Mouse (Mus musculus): Measurements from ENCODE around the gene Gm867.
A peak's percentile ranks its signal among the peaks of the same experiment; 100 is the strongest.

Gm867 gene

DNA sequence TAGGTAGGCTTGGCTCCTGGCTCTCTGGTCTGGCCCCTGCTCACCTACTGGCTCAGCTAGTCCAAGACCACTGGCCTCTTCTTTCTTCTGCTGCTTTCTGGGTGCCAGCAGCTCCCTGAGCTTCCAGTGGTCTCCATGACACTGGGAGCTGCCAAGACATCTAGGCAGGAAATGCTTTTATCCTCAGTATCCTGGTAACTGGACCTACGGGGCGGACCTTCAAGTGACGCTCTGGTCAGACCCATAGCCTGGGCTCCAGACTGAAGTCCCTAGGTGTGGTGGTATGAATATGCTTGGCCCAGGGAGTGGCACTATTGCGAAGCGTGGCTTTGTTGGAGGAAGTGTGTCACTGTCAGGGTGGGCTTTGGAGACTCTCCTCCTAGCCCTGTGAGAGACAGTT lies at the start of gene Gm867:
Gene Gm867, minus strand, starts transcription at position 153 of the 400 bp plus-strand sequence.
- no peak for DNase-seq

DNA sequence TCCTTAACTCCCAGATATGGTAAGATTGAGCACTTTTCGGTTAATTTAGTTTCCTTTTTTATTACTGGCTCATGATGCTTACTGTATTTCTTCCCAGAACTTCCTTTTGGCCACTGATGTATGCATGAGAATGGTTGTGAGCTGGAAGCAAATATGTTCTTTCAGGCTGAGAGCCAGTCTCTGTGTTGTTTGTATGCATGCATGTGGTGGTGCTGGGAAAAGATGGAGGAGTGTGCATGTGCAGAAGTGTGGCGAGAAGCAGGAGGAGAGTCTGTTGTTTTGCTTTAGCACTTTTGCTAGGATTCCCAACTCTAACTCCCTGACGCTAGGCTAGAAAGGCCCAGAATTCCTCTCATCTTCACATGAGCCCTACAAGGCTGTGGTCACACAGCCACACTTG lies 39.0 kb upstream of the Gm867 start:
- DNase-seq, result peak; percentile 17

GRCm38 (mm10) chr10:75978835-75979157 lies 38.3 kb upstream of the Gm867 start:
- no peak for DNase-seq

GRCm38 (mm10) chr10:75978119-75978834 lies 37.8 kb upstream of the Gm867 start:
- DNase-seq, result no peak

DNA sequence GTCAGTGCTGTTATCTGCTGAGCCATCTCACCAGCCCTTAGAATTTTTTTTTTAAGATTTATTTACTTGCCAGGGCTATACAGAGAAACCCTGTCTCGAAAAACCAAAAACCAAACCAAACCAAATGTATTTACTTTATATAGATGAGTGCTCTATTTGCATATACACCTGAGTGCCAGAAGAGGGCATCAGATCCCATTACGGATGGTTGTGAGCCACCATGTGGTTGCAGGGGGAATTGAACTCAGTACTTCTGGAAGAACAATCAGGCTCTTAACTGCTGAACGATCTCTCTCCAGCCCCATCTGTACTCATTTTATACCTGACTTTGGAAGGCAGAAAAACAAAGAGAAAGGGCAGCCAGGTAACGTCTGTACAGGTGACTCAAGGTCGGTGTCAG lies 34.7 kb upstream of the Gm867 start:
- DNase-seq, result no peak

GRCm38 (mm10) chr10:75973846-75974245 lies 33.4 kb upstream of the Gm867 start:
- no peak for DNase-seq

GRCm38 (mm10) chr10:75954381-75954811 lies 13.9 kb upstream of the Gm867 start, which contains the start of gene Gm5134:
Gm5134 (plus strand) TSS chr10:75954514.
- DNase-seq, result no peak

DNA sequence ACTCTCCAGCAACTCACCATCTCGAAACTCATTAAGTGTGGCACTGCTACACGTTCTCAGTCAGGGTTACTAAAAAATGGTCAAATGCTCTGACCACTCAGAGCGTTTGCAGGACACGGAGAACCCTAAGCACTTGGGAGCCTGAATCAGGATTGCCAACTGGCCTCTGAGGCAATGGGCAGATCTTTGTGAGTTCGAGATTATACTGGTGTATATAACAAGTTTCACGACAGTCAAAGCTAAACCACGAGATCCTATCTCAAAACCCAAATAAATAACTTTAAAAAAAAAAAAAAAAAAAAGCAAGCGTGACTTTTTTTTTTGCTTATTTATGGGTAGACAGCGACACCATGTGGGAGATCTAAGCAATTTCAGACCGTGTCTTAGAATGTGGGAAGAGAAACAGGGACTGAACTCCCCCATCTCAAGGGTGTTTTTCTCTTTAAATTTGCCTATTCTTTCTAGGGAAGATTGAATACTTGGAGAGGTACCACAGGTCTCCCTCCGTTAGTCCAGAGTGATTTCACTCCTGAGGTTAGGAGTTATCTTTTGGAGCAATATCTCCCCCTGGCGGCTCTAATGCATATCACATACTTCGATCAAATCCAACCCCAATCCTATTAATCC lies 11.1 kb upstream of the Gm867 start:
- DNase-seq, result peak; percentile 34

DNA sequence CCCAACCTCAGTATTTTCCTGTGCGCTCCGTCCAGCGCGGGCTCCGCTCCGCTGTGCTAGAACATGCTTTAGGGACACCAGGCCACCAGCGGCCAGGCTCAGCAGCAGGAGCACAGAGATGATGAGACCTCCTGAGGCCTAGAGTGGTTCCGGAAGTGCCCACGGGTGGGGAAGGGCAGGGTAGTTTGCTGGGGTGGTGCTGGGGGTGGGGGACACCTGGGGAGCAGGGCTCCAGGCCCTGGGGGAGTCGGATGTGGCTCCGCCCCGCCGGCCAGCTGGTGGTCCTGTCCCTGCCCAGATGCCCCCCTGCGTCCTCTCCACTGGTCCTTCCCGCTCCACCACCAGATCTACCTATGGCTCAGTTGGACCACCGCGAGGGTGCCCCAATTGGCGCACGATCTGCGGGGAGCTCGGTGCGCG lies 10.3 kb upstream of the Gm867 start:
- no peak for DNase-seq

DNA sequence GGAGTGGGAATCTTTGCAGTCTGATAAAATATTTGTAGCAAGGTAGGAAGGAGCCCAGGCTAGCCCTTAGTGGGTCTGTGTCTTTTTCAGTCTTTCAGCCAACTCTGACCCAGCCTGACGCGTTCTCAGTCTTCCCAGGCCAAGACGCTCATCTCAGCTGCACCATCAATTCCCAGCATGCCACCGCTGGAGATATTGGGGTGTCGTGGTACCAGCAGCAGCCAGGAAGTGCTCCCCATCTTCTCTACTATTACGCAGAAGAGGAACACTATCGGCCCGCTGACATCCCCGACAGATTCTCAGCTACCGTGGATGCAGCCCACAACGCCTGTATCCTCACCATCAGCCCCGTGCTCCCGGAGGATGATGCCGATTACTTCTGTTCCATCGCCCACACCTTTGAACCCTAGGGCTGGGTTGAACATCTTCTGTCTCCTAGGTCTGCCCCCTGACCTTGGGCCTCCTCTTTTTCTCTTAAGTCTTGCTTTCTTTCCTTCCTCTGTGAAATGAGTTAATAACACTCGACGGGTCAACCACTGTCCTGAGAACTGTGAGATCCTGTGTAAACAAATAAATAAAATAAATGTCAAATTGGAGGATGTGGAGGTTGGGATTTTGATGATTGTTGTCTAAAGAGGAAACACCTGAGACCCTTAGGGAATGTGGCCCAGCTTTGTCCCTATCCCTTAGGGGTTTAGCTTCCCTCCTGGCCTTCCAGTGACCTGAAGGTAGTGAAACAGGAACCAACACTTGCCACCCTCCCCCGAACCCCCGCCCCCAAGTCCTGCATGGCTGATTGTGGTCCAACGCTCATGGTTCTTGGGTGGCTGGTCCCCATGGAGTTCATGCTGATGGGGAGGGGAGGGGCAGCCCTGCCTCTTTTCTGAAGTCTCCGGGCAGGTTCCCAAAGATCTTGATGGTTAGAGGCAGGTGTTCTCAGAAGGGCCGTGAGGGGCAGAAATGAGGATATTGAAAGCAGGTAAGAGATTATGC lies 8.9 kb upstream of the Gm867 start:
- DNase-seq, result no peak

DNA sequence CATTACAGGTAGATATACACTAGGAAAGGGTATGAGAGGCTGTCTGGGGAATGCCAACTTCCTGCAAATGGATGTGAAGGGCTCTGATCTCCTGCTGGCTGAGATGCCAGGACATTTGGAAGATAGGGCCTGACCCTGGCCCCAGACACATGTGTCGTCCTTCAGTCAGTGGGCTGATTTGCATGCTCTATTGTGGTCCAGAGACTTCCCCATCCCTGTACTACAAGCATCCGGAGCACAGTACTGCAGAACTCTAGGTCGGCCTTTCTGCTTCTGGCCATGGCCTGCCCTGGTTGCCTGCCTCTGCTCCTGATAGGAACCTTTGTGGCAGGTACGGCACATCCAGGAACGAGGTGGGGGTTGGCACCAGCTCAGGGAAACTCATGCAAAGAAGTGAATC lies 7.6 kb upstream of the Gm867 start:
- DNase-seq, result no peak

- no peak for DNase-seq
These were observed 5.4 kb upstream of the Gm867 start for GRCm38 (mm10) chr10:75945896-75946295.

DNA sequence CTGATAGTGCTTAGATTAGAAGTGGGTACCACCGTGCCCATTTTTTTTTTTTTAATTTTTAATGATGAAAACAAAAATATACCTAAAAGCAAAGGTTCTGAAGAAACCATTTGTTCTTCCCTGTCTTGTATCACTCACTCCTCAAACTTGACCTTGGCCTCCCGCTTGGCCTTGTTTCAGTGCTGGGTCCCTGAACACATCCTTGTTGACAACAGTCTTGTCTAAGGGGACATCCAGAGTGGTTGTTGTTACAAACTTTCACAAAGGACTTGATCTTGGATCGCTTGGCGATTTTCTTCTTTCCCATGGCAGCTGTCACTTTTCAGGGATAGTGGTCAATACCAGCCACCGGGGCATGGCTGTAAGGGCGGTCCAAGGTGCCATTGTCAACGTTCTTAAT lies 4.7 kb upstream of the Gm867 start:
- DNase-seq, result no peak

- peak; percentile 56 for DNase-seq
These were observed 3.7 kb upstream of the Gm867 start for GRCm38 (mm10) chr10:75944066-75944772.

GRCm38 (mm10) chr10:75942736-75943477 lies 2.4 kb upstream of the Gm867 start, which contains the start of gene Vpreb3:
Vpreb3 (plus strand) TSS chr10:75943057.
- DNase-seq, result no peak

DNA sequence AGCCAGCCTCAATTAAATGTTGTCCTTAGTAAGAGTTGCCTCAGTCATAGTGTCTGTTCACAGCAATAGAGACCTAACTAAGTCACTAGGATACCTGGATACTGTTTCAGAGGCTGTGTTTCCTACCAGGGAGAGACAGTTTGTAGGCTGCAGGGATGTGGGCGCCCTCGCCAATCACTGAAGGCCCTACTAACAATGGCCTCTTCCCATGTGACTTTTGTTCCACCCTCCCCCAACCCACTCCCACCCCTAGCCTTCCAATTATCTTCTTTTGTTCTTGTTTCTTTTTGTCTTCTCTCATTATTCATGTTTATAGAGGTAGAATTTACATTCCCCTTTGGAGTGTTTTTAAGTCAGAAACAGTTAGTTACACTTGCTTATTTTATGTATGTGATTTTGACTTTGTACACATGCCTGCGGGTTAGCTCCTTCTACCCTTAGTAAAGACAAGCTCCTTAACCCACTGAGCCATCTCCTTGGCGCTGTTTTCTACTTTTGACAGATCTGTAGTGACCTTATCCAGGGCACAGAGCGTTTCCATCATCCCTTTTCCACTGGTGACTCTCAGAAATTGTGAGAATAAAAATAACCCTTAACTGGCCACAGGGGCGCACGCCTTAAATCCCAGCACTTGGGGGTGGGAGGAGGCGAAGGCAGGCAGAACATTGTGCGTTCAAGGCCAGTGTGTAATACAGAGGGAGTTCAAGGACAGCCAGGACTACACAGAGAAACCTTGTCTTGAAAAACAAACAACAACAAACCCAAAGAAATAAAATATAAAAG lies 761 bp upstream of the Gm867 start:
- DNase-seq, result no peak

GRCm38 (mm10) chr10:75939481-75940234 lies 814 bp downstream of the Gm867 start:
- no peak for DNase-seq

- DNase-seq, result no peak
These were observed 2.4 kb downstream of the Gm867 start for GRCm38 (mm10) chr10:75937851-75938643.

DNA sequence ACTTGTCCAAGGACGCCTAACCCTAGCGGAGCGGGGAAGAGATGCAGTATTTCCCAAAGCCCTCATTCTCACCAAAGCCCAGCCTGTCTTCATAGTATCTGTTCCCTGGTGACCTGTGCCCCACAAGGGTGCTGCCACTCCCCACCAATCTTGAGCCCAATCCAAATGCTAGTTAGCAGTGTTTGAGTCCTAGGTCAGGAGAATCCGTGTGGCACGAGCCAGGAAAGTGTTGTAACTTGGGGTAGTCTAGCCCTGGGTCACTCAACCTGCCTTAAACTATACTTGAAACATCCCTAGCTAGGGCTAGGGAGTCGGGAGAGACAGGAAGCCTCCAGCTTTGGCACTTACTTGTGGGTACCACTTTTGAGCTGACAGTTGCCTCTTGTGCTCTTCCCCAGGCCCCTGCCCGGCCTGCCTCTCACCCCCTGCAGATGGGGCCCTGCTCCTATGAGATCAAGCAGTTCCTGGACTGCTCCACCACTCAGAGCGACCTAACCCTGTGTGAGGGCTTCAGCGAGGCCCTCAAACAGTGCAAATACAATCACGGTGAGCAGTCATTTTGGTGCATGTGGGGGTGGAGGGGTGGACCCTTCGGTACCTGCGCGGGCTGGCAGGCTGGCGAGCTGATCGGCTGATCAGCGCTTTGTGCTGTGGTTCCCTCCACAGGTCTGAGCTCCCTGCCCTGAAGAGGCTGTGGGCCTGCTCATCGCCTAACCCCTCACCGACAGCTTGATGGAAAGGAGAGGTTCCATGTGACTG lies 3.4 kb downstream of the Gm867 start:
- no peak for DNase-seq

All from layer of hippocampus, adult 9-11 months (tissue).